Mouse (Mus musculus) erythroblast, adult 5-6 weeks (primary cell): Measurements from ENCODE around the gene Antxr1. TPM values are rescaled to one million over a fixed set of nuclear protein-coding genes. Genes with fewer than 3 reads are reported as not detected.

Experiments used
- ATAC-seq: replicated peaks from 2 replicates; pipeline ENCODE4 v1.8.0; 2016; ENCODE audit warnings: moderate number of reproducible peaks, mild to moderate bottlenecking, moderate TSS enrichment, inconsistent platforms; ENCODE audit not compliant: poor library complexity, low FRiP score, severe bottlenecking
- total RNA-seq, 2 experiments: library from RNA; stranded (forward) in 1 of 2; stranded (reverse) in 1 of 2; fragments of 150-400 nt in 1 of 2; fragments of 200-764, 138-1000 nt in 1 of 2; gene quantifications; 2 replicates each; pipeline versions ENCODE4 v1.2.3 to v1.2.4; 2015 to 2017; ENCODE audit warnings: low replicate concordance in 2 of 2

The Antxr1 gene
- total RNA-seq, 2 experiments from 2014 or later, result not detected

- no peak for ATAC-seq
These were observed 40.7 kb downstream of the Antxr1 start for GRCm38 (mm10) chr6:87294904-87295303.

- no peak for ATAC-seq
These were observed 42.4 kb downstream of the Antxr1 start for GRCm38 (mm10) chr6:87292911-87293851.

- ATAC-seq, result no peak
These were observed 48.4 kb downstream of the Antxr1 start for GRCm38 (mm10) chr6:87287251-87287650.

GRCm38 (mm10) chr6:87285365-87285749 is 50.3 kb downstream of the Antxr1 start:
- ATAC-seq, result no peak

- ATAC-seq, result no peak
These were observed 50.8 kb downstream of the Antxr1 start for GRCm38 (mm10) chr6:87284716-87285364.

GRCm38 (mm10) chr6:87282346-87282781 is 53.3 kb downstream of the Antxr1 start:
- no peak for ATAC-seq

- no peak for ATAC-seq
These were observed 53.9 kb downstream of the Antxr1 start for GRCm38 (mm10) chr6:87281771-87282170.

GRCm38 (mm10) chr6:87278151-87278550 is 57.5 kb downstream of the Antxr1 start:
- no peak for ATAC-seq

GRCm38 (mm10) chr6:87277527-87277926 is 58.1 kb downstream of the Antxr1 start:
- ATAC-seq, result no peak

- no peak for ATAC-seq
These were observed 58.7 kb downstream of the Antxr1 start for GRCm38 (mm10) chr6:87276941-87277340.

- ATAC-seq, result no peak
These were observed 60.8 kb downstream of the Antxr1 start for GRCm38 (mm10) chr6:87274779-87275178.

GRCm38 (mm10) chr6:87273791-87274190 is 61.8 kb downstream of the Antxr1 start:
- ATAC-seq, result no peak

- no peak for ATAC-seq
These were observed 62.5 kb downstream of the Antxr1 start for GRCm38 (mm10) chr6:87273141-87273540.

- ATAC-seq, result no peak
These were observed 63.4 kb downstream of the Antxr1 start for GRCm38 (mm10) chr6:87272202-87272601.

GRCm38 (mm10) chr6:87270452-87270851 is 65.2 kb downstream of the Antxr1 start:
- ATAC-seq, result no peak

GRCm38 (mm10) chr6:87269950-87270349 is 65.7 kb downstream of the Antxr1 start:
- no peak for ATAC-seq

GRCm38 (mm10) chr6:87262666-87263065 is 73.0 kb downstream of the Antxr1 start:
- no peak for ATAC-seq

- no peak for ATAC-seq
These were observed 76.6 kb downstream of the Antxr1 start for GRCm38 (mm10) chr6:87258976-87259375.

GRCm38 (mm10) chr6:87257981-87258775 is 77.4 kb downstream of the Antxr1 start:
- no peak for ATAC-seq

- no peak for ATAC-seq
These were observed 78.2 kb downstream of the Antxr1 start for GRCm38 (mm10) chr6:87257471-87257870.
